Mouse (Mus musculus): ENCODE data around the gene Kmt5c. TPM values are rescaled to one million over a fixed set of nuclear protein-coding genes. Genes with fewer than 3 reads are reported as not detected.

The Kmt5c gene
- polyA plus RNA-seq, 1 experiment: 144 TPM

- Histone ChIP-seq H3K27ac (ENCODE audit: control insufficient read depth, insufficient read depth, low read depth, low read length, poor library complexity) (peak overlapping the region; percentile 65), H3K4me3 (replicated peaks; ENCODE audit: control insufficient read depth, low read depth, low read length) (peak overlapping the region; percentile 79), H3K4me1 (ENCODE audit: control insufficient read depth, insufficient read depth, low read length) (peaks cover 2% of the 10 kb centered on the region; the same call in 1 of the 2 replicates)
- no peak for TF ChIP-seq CTCF (IDR thresholded peaks at IDR 0.05; ENCODE audit: control insufficient read depth, insufficient read depth, low read length)
- TF ChIP-seq POLR2A (IDR thresholded peaks at IDR 0.05; ENCODE audit: borderline replicate concordance, control insufficient read depth, low read depth, low read length): no peak
- 0% methylated on average over 14 of the region's 14 CpGs for WGBS
These were observed 403 bp downstream of the Kmt5c start for GRCm38 (mm10) chr7:4740309-4740727.

GRCm38 (mm10) chr7:4741151-4741550, 1.2 kb downstream of the Kmt5c start:
- TF ChIP-seq POLR2A (IDR thresholded peaks at IDR 0.05; ENCODE audit: borderline replicate concordance, control insufficient read depth, low read depth, low read length) (no peak), CTCF (IDR thresholded peaks at IDR 0.05; ENCODE audit: control insufficient read depth, insufficient read depth, low read length) (no peak)
- 12% methylated on average over 4 of the region's 4 CpGs for WGBS
- Histone ChIP-seq H3K27ac (ENCODE audit: control insufficient read depth, insufficient read depth, low read depth, low read length, poor library complexity) (peak overlapping the region; percentile 65), H3K4me1 (ENCODE audit: control insufficient read depth, insufficient read depth, low read length) (peaks cover 2% of the 10 kb centered on the region; the same call in 1 of the 2 replicates), H3K4me3 (replicated peaks; ENCODE audit: control insufficient read depth, low read depth, low read length) (peak overlapping the region; percentile 53)

- 83% methylated on average over 21 of the region's 21 CpGs for WGBS
- no peak for TF ChIP-seq CTCF (IDR thresholded peaks at IDR 0.05; ENCODE audit: control insufficient read depth, insufficient read depth, low read length)
- peak; percentile 19; the same call in 1 of the 2 replicates for TF ChIP-seq POLR2A (IDR thresholded peaks at IDR 0.05; ENCODE audit: borderline replicate concordance, control insufficient read depth, low read depth, low read length)
- Histone ChIP-seq H3K4me1 (ENCODE audit: control insufficient read depth, insufficient read depth, low read length) (peaks cover 2% of the 10 kb centered on the region; the same call in 1 of the 2 replicates), H3K4me3 (replicated peaks; ENCODE audit: control insufficient read depth, low read depth, low read length) (no peak overlapping the region), H3K27ac (ENCODE audit: control insufficient read depth, insufficient read depth, low read depth, low read length, poor library complexity) (peak overlapping the region; percentile 30; the same call in 1 of the 2 replicates)
These were observed 2.0 kb downstream of the Kmt5c start for GRCm38 (mm10) chr7:4741672-4742481.

- Histone ChIP-seq H3K4me1 (ENCODE audit: control insufficient read depth, insufficient read depth, low read length) (peaks cover 2% of the 10 kb centered on the region; the same call in 1 of the 2 replicates), H3K27ac (ENCODE audit: control insufficient read depth, insufficient read depth, low read depth, low read length, poor library complexity) (no peak overlapping the region; the same call in 1 of the 2 replicates), H3K4me3 (replicated peaks; ENCODE audit: control insufficient read depth, low read depth, low read length) (no peak overlapping the region)
- TF ChIP-seq CTCF (IDR thresholded peaks at IDR 0.05; ENCODE audit: control insufficient read depth, insufficient read depth, low read length): no peak
- no peak for TF ChIP-seq POLR2A (IDR thresholded peaks at IDR 0.05; ENCODE audit: borderline replicate concordance, control insufficient read depth, low read depth, low read length)
- WGBS: 76% methylated on average over 6 of the region's 6 CpGs
These were observed 2.5 kb downstream of the Kmt5c start for GRCm38 (mm10) chr7:4742482-4742819.

- H3K4me3 ChIP-seq (replicated peaks; ENCODE audit: control insufficient read depth, low read depth, low read length): no peak overlapping the region
- no peak for TF ChIP-seq CTCF (IDR thresholded peaks at IDR 0.05; ENCODE audit: control insufficient read depth, insufficient read depth, low read length)
- no peak for TF ChIP-seq POLR2A (IDR thresholded peaks at IDR 0.05; ENCODE audit: borderline replicate concordance, control insufficient read depth, low read depth, low read length)
These were observed 3.4 kb downstream of the Kmt5c start for GRCm38 (mm10) chr7:4743354-4743753.

GRCm38 (mm10) chr7:4744886-4745285, 5.0 kb downstream of the Kmt5c start:
- TF ChIP-seq CTCF (IDR thresholded peaks at IDR 0.05; ENCODE audit: control insufficient read depth, insufficient read depth, low read length) (no peak), POLR2A (IDR thresholded peaks at IDR 0.05; ENCODE audit: borderline replicate concordance, control insufficient read depth, low read depth, low read length) (no peak)
- Histone ChIP-seq H3K27ac (ENCODE audit: control insufficient read depth, insufficient read depth, low read depth, low read length, poor library complexity) (0 out of 2 replicates have a peak overlapping the region, but pooled peaks have one; percentile 19), H3K4me1 (ENCODE audit: control insufficient read depth, insufficient read depth, low read length) (peaks cover 11% of the 10 kb centered on the region), H3K4me3 (replicated peaks; ENCODE audit: control insufficient read depth, low read depth, low read length) (no peak overlapping the region)
- 82% methylated on average over 6 of the region's 6 CpGs for WGBS

More at GRCm38 (mm10) chr7:4743354-4743753, 3.4 kb downstream of the Kmt5c start:
- H3K4me1 ChIP-seq (ENCODE audit: control insufficient read depth, insufficient read depth, low read length): peaks cover 5% of the 10 kb centered on the region
- WGBS: 63% methylated on average over 2 of the region's 2 CpGs
- H3K27ac ChIP-seq (ENCODE audit: control insufficient read depth, insufficient read depth, low read depth, low read length, poor library complexity): no peak overlapping the region

GRCm38 (mm10) chr7:4746326-4746980, 6.5 kb downstream of the Kmt5c start:
- TF ChIP-seq POLR2A (IDR thresholded peaks at IDR 0.05; ENCODE audit: borderline replicate concordance, control insufficient read depth, low read depth, low read length) (no peak), CTCF (IDR thresholded peaks at IDR 0.05; ENCODE audit: control insufficient read depth, insufficient read depth, low read length) (no peak)
- peak overlapping the region; percentile 16; the same call in 1 of the 2 replicates for H3K27ac ChIP-seq (ENCODE audit: control insufficient read depth, insufficient read depth, low read depth, low read length, poor library complexity)
- H3K4me3 ChIP-seq (replicated peaks; ENCODE audit: control insufficient read depth, low read depth, low read length): no peak overlapping the region
- peaks cover 11% of the 10 kb centered on the region for H3K4me1 ChIP-seq (ENCODE audit: control insufficient read depth, insufficient read depth, low read length)
- WGBS: 88% methylated on average over 22 of the region's 22 CpGs
